Mouse (Mus musculus) embryonic facial prominence, embryonic 11.5 days (tissue): Measurements from ENCODE around the gene Hexim1. TPM values are rescaled to one million over a fixed set of nuclear protein-coding genes. Genes with fewer than 3 reads are reported as not detected.
A peak's percentile ranks its signal among the peaks of the same experiment; 100 is the strongest.

Source experiments
- ATAC-seq: fragments of 200-750 bp; cut with Nextera tagmentation; replicated peaks from 2 replicates; pipeline ENCODE4 v1.8.0; 2017; ENCODE audit warnings: low read depth; ENCODE audit not compliant: insufficient number of reproducible peaks, low FRiP score, low TSS enrichment
- DNase-seq: peaks from one replicate; pipeline ENCODE4 v3.0.0-alpha.2; 2015; ENCODE audit warnings: low spot score
- H3K27ac ChIP-seq: fragments of 300-500 bp; sonication (generic); replicated peaks from 2 replicates; pipeline ENCODE4 v1.5.1; 2014; ENCODE audit warnings: mild to moderate bottlenecking, low read depth, low read length, control low read depth
- H3K27me3 ChIP-seq: fragments of 300-500 bp; sonication (generic); 2 replicates; pipeline ENCODE4 v1.6.1; 2014; ENCODE audit warnings: mild to moderate bottlenecking, low read length, moderate library complexity, mixed read lengths; ENCODE audit not compliant: control insufficient read depth, insufficient read depth
- H3K36me3 ChIP-seq: fragments of 300-500 bp; sonication (generic); replicated peaks from 2 replicates; pipeline ENCODE4 v1.6.1; 2014; ENCODE audit warnings: low read depth, mild to moderate bottlenecking, low read length, moderate library complexity, mixed read lengths; ENCODE audit not compliant: control insufficient read depth, insufficient read depth
- H3K4me1 ChIP-seq: fragments of 300-500 bp; sonication (generic); 2 replicates; pipeline ENCODE4 v1.6.1; 2014; ENCODE audit warnings: low read length, mixed read lengths; ENCODE audit not compliant: control insufficient read depth, insufficient read depth
- H3K4me2 ChIP-seq: fragments of 300-500 bp; sonication (generic); 2 replicates; pipeline ENCODE4 v1.6.1; 2014; ENCODE audit warnings: low read depth, mild to moderate bottlenecking, control low read depth, low read length, moderate library complexity
- H3K4me3 ChIP-seq: fragments of 300-500 bp; sonication (generic); 2 replicates; pipeline ENCODE4 v1.5.1; 2014; ENCODE audit warnings: low read depth, low read length, control low read depth
- H3K9ac ChIP-seq: fragments of 300-500 bp; sonication (generic); replicated peaks from 2 replicates; pipeline ENCODE4 v1.6.1; 2014; ENCODE audit warnings: mild to moderate bottlenecking, control low read depth, low read length
- H3K9me3 ChIP-seq: fragments of 300-500 bp; sonication (generic); replicated peaks from 2 replicates; pipeline ENCODE4 v1.6.1; 2016; ENCODE audit warnings: mild to moderate bottlenecking, low read length, inconsistent platforms, mixed read lengths; ENCODE audit not compliant: control insufficient read depth
- WGBS: fragments of 180-500 bp; shearing (Covaris S2); extraction: QIAGEN DNeasy Blood & Tissue Kit; methylation state at CpG from one replicate; pipeline ENCODE4 v1.1.7; 2014; 5-methylcytosine and 5-hydroxymethylcytosine counted together
- polyA plus RNA-seq: library from polyadenylated mRNA; unstranded; fragments of >200 nt; fragmentation: Nextera tagmentation; extraction: Ambion mirVana; gene quantifications from 2 replicates; pipeline ENCODE4 v1.2.1, GENCODE M21; 2014

Hexim1 gene
- polyA plus RNA-seq, 1 experiment from 2014 or later: 5.3 TPM

GRCm38 (mm10) chr11:103111301-103111700 is 4.7 kb upstream of the Hexim1 start:
- no peak for ATAC-seq
- Histone ChIP-seq H3K9me3 (no peaks in the 10 kb centered on the region), H3K4me3 (peak overlapping the region; percentile 3; the same call in 1 of the 2 replicates), H3K4me1 (peaks cover 8% of the 10 kb centered on the region; the same call in 1 of the 2 replicates), H3K27ac (no peak overlapping the region), H3K27me3 (peaks cover 3% of the 10 kb centered on the region; the same call in 1 of the 2 replicates), H3K36me3 (no peaks in the 10 kb centered on the region), H3K9ac (peak overlapping the region; percentile 49), H3K4me2 (peak overlapping the region; percentile 65)
- no peak for DNase-seq
- WGBS: 16% methylated on average over 10 of the region's 10 CpGs

DNA sequence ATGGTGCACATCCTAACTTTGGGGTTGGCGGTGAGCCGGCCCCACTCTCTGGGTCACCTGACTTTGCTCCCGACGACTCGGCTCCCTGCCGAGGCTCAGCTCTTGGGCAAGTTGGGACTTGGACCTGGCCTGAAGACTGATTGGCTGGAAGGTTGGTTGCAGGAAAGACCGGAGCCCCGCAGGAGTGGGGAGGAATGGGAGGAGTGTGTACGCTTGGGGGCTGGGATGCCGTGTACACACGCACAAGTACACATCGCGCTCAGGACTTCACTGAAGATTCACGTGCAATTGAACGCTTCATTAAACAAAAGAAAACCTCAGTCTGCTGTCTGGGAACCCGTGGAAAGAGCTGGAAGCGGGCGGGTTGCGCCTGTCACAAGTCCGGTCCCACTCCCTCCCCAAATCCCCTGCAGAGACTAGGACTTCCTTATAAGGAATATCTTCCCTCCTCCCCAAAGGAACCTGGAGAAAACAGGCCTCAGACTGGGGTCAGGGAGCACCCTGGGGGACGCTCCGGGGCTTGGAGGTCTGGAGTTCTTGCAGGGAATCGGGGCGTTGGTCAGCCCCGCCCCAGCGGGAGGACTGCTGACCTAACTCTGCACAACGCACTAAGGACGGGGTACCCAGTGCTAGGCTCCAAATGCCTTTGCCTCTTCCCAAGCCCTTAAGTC is 4.0 kb upstream of the Hexim1 start:
- H3K36me3 ChIP-seq: no peaks in the 10 kb centered on the region
- peak overlapping the region; percentile 65 for H3K4me2 ChIP-seq
- ATAC-seq (no peak), DNase-seq (peak; percentile 63)
- peak overlapping the region; percentile 49 for H3K9ac ChIP-seq
- no peaks in the 10 kb centered on the region for H3K9me3 ChIP-seq
- peak overlapping the region; percentile 28 for H3K4me3 ChIP-seq
- no peak overlapping the region; the same call in 1 of the 2 replicates for H3K27ac ChIP-seq
- peaks cover 8% of the 10 kb centered on the region; the same call in 1 of the 2 replicates for H3K4me1 ChIP-seq
- 2% methylated on average over 28 of the region's 28 CpGs for WGBS
- H3K27me3 ChIP-seq: peaks cover 3% of the 10 kb centered on the region; the same call in 1 of the 2 replicates

DNA sequence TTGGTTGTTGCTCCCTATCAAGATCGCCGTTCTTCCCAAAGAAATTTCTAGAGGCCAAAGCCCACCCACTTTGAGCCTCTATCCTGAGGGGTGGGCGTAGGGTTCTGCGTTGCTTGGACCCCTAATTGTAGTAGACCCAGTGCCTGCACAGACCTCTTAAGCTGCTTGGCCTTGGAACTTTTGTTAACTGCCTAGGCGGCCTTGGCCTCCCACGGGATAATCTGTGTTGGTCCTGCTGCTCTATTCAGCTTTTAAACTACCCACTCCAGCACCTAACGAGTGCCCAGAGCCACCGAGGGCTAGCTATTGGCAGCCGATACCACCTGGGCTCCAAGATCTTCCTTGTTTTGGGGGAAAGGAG is 3.5 kb upstream of the Hexim1 start:
- ATAC-seq (no peak), DNase-seq (no peak)
- Histone ChIP-seq H3K27ac (no peak overlapping the region; the same call in 1 of the 2 replicates), H3K4me1 (peaks cover 8% of the 10 kb centered on the region; the same call in 1 of the 2 replicates), H3K4me2 (peak overlapping the region; percentile 65), H3K9ac (peak overlapping the region; percentile 49), H3K36me3 (no peaks in the 10 kb centered on the region), H3K9me3 (no peaks in the 10 kb centered on the region), H3K4me3 (peak overlapping the region; percentile 28), H3K27me3 (peaks cover 3% of the 10 kb centered on the region; the same call in 1 of the 2 replicates)
- WGBS: 11% methylated on average over 9 of the region's 9 CpGs

- H3K9me3 ChIP-seq: no peaks in the 10 kb centered on the region
- H3K4me1 ChIP-seq: peaks cover 8% of the 10 kb centered on the region; the same call in 1 of the 2 replicates
- no peak for DNase-seq
- ATAC-seq: no peak
- H3K4me3 ChIP-seq: no peak overlapping the region
- H3K27me3 ChIP-seq: peaks cover 3% of the 10 kb centered on the region; the same call in 1 of the 2 replicates
- no peak overlapping the region for H3K9ac ChIP-seq
- H3K36me3 ChIP-seq: no peaks in the 10 kb centered on the region
- WGBS: 33% methylated on average over 12 of the region's 12 CpGs
- no peak overlapping the region for H3K27ac ChIP-seq
- no peak overlapping the region for H3K4me2 ChIP-seq
Measured at GRCm38 (mm10) chr11:103113005-103113404, 3.0 kb upstream of the Hexim1 start.

- Histone ChIP-seq H3K9me3 (no peaks in the 10 kb centered on the region), H3K9ac (no peak overlapping the region), H3K36me3 (no peaks in the 10 kb centered on the region), H3K27ac (no peak overlapping the region), H3K4me1 (peaks cover 8% of the 10 kb centered on the region; the same call in 1 of the 2 replicates), H3K4me2 (no peak overlapping the region), H3K27me3 (peaks cover 3% of the 10 kb centered on the region; the same call in 1 of the 2 replicates), H3K4me3 (no peak overlapping the region)
- ATAC-seq (no peak), DNase-seq (no peak)
- 69% methylated on average over 4 of the region's 4 CpGs for WGBS
Measured at GRCm38 (mm10) chr11:103113771-103114170, 2.3 kb upstream of the Hexim1 start.

- no peaks in the 10 kb centered on the region for H3K9me3 ChIP-seq
- H3K27ac ChIP-seq: peak overlapping the region; percentile 72
- H3K27me3 ChIP-seq: peaks cover 3% of the 10 kb centered on the region; the same call in 1 of the 2 replicates
- no peaks in the 10 kb centered on the region for H3K36me3 ChIP-seq
- H3K9ac ChIP-seq: peak overlapping the region; percentile 88
- H3K4me3 ChIP-seq: peak overlapping the region; percentile 56
- 91% methylated on average over 11 of the region's 11 CpGs for WGBS
- peak overlapping the region; percentile 78 for H3K4me2 ChIP-seq
- ATAC-seq (no peak), DNase-seq (no peak)
- H3K4me1 ChIP-seq: peaks cover 8% of the 10 kb centered on the region; the same call in 1 of the 2 replicates
Measured at GRCm38 (mm10) chr11:103114270-103114943, 1.6 kb upstream of the Hexim1 start.

DNA sequence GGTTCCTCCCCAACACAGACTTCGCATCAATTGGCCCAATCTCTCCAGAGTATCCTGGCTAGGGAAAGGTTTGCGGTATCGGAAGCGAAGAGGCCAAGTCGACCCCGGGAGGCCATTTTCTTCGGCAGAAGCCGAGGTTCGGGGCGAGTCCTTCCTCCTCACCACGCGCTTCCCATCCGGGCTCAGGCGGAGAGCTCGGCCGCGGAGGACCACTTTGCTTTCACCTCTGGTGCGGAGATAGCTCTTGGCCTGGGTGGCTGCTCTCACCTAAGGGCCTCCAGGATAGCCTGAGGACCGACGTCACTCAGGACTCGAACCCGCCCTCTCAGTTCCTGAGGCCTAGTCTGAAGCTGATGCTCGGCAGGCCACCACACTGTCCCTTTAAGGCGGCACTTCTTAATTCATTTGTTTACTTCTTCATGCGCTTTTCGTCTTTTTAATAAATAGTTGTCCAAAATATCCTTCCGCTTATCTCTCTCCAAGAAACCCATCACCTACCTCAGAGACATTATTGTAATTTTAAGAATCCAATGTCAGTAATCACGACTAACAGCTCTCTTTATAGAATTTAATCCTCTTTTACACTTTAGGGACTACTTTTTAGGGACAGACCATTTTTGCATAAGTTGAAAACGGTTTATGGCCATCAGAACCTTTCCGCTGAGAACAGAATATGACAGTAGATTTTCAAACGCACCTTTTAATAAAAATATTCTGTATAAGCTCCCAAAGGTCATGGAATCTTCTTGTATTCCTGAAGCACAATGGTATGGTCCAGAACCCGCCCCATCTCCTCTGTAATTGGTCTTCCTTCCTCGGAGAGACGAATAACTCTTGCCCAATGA is 646 bp upstream of the Hexim1 start:
- Histone ChIP-seq H3K36me3 (no peaks in the 10 kb centered on the region), H3K4me2 (peak overlapping the region; percentile 78), H3K9ac (peak overlapping the region; percentile 88), H3K27me3 (peaks cover 3% of the 10 kb centered on the region; the same call in 1 of the 2 replicates), H3K4me1 (peaks cover 8% of the 10 kb centered on the region; the same call in 1 of the 2 replicates), H3K9me3 (no peaks in the 10 kb centered on the region), H3K4me3 (peak overlapping the region; percentile 56), H3K27ac (peak overlapping the region; percentile 72)
- ATAC-seq: peak; percentile 74
- under 1% methylated on average over 34 of the region's 34 CpGs for WGBS
- peak; percentile 87 for DNase-seq
